Mouse (Mus musculus): ENCODE measurements at regions not wholly inside any gene's neighbourhood (a gene's known extent, or its start where the extent isn't known, plus 50 kb on each side); places are given as distances from the start of the nearest gene placed in this dataset.

GRCm38 (mm10) chr3:128087163-128087562, 191.0 kb upstream of the Fam241a start:
- TF ChIP-seq CTCF (IDR thresholded peaks at IDR 0.05; ENCODE audit: low read depth), result no peak
- TF ChIP-seq EP300 (optimal IDR thresholded peaks at IDR 0.05), result no peak

All from stomach, postnatal 0 days (tissue).